Mouse (Mus musculus): ENCODE data around the gene Sf1.

The Sf1 gene

DNA sequence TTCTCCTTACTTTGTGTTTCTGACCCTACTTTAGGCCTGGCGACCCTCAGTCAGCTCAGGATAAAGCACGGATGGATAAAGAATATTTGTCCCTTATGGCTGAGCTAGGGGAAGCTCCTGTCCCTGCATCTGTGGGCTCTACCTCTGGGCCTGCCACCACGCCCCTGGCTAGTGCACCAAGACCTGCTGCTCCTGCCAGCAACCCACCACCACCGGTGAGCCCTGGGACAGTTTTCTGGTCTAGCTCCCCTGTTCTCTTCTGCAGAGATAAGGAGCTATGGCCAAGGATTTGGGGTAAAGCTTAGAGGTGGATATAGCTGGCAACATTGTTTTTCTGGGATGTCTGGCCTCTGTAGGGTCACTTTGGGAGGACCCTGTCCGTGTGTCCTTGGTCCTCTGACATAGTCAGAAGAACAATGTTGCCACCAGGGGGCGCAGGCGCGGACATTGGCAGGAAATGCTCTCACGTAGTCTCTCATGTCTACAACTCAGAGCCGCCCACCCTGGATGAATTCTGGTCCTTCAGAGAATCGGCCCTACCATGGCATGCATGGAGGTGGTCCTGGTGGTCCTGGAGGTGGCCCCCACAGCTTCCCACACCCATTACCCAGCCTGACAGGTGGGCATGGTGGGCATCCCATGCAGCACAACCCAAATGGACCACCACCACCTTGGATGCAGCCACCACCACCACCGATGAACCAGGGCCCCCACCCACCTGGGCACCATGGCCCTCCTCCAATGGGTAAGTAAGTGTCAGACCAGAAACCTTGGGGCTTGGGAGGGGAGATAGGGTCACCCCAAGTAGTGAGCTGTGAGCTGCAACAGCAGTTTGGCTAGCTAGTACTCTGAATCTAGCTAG lies 10.3 kb downstream of the Sf1 start:
- ATAC-seq (ENCODE audit: insufficient number of reproducible peaks, low FRiP score, low TSS enrichment): 0 out of 2 replicates have a peak, but pooled peaks have one; percentile 20

DNA sequence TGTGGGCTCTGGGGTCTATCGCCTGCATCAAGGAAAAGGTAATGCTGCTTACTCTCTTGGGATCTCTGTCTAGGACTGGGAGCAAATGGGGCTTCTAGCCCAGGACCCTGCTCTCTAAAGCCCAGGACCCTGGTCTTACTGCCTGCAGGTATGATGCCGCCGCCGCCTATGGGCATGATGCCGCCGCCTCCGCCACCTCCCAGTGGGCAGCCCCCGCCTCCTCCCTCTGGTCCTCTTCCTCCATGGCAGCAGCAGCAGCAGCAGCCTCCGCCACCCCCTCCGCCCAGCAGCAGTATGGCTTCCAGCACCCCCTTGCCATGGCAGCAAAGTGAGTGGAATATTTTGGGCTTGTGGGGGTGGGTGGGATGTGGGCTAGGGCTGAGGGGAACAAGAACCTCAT lies 11.1 kb downstream of the Sf1 start:
- no peak for ATAC-seq (ENCODE audit: insufficient number of reproducible peaks, low FRiP score, low TSS enrichment)

DNA sequence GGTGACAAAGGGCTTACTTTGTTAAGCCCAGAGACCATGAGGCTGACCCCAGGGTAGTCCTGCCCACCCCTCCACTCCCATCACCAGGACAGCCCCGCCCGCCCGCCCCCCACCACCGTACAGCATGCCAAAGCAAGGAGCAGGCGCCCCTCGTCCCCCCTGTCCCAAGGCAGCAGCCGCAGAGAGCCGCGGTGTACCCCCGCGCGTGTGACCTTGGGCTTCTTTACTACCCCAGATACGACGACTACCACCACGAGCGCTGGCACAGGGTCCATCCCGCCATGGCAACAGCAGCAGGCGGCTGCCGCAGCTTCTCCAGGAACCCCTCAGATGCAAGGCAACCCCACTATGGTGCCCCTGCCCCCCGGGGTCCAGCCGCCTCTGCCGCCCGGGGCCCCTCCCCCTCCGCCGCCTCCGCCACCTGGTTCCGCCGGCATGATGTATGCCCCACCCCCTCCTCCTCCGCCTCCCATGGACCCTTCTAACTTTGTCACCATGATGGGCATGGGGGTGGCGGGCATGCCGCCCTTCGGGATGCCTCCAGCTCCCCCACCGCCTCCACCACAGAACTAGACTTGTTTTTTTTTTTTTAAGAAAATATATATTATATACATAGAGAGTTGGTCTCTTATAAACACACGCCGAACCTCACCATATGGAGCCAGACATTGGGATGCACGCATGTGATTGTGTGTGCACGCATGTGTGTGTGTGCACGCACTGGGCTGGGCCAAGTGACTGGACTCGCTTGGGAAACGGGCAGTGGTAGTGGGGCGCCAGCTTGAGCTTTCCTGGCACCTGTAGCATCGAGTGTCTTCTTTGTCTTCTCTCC lies 12.1 kb downstream of the Sf1 start:
- no peak for ATAC-seq (ENCODE audit: insufficient number of reproducible peaks, low FRiP score, low TSS enrichment)

DNA sequence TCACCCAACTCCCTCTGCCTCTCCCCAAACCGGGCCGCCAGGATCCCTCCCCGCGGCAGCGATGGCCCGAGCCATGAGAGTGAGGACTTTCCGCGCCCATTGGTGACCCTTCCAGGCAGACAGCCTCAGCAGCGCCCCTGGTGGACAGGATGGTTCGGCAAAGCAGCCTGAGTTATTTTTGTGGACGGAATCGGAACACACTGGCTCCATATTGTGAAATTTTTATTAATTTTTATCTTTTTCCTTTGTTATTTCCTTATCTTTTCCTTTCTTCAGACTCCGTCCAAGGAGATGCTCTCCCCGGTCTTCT lies 12.7 kb downstream of the Sf1 start:
- no peak for ATAC-seq (ENCODE audit: insufficient number of reproducible peaks, low FRiP score, low TSS enrichment)

DNA sequence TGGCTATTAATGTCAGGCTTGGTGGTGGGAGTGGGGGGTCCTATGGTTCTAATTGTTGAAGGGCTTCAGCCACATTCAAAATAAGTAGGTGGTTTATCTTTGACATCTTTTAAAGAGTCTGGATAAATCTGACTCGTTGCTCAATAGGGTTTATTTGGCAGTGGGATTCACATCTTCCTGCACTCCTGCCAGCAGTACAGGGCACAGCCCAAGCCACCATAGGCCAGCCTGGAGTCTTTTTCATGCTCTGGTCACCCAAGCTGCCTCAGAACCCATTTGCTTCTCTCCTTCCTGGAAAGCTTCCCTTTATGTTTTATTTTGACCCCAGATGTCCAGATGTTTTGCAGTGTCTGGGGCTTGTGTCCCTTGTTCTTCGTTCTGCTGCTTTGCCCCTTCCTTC lies 13.2 kb downstream of the Sf1 start:
- no peak for ATAC-seq (ENCODE audit: insufficient number of reproducible peaks, low FRiP score, low TSS enrichment)

DNA sequence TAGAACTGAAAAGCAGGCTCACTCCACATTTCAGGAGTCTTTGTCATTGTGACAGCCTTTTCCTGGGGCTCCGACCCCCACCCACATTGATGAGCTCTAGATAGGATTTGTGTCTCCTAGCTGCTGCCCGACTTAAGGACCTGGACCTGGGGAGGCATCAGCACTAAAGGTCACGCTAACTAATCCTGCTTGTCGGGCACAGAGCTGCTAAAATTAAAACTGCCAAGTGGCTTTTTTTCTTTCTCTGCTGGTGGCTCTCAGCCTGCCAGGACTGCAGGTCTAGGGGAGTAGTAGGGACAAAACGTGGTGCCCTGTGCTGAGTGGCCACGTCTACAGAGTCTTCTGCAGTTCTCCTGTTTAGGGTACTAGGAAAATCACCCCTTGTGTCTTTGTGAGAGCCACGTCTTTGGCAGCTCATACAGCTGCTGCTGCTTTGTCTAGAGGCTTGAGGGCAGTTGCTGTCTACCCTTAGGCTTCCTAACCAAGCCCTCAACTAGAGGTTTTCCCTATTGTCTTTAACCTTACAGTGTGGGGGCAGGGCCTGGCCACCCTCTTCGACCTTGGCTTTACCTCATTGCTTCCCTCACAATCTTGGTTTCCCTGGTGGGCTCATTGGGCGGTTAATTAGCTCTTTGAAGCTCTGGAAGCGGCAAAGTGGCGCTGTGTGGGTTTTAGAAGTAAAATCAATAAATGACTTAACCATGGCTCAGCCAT lies 14.0 kb downstream of the Sf1 start:
- ATAC-seq (ENCODE audit: insufficient number of reproducible peaks, low FRiP score, low TSS enrichment): no peak

DNA sequence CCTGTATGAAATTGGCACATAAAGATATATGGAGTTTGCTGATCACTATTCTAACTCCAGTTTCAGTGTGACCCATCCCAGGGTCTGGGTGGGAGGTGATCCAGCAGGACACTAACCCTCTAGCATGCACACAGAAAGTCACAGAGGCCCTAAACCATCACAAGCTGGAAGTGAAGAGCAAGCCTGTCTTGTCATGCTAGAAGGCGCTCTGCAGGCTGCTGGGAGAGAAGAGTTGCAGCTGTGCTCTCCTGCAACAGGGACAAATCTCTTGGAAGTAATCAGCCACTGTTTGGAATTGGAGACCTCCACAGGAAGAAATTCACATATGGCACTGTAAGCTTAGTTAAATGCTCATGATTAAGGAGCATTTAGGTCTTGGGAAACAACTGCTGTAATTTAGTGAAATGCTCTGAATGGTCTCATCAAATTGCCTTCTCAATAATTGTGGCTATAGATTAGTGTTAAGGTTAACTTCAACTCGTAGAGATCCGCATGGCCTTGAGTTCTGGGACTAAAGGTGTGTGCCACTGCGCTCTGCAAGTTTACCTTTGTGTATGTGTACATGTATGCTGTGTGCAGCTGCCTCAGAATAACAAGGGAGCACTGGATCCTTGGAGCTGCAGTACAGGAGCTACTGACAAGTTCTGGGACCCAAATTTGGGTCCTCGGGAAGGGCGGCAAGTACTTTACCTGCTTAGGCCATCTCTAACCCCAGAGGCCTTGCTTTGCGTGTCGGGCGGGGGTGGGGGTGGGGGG lies 17.1 kb downstream of the Sf1 start:
- no peak for ATAC-seq (ENCODE audit: insufficient number of reproducible peaks, low FRiP score, low TSS enrichment)

DNA sequence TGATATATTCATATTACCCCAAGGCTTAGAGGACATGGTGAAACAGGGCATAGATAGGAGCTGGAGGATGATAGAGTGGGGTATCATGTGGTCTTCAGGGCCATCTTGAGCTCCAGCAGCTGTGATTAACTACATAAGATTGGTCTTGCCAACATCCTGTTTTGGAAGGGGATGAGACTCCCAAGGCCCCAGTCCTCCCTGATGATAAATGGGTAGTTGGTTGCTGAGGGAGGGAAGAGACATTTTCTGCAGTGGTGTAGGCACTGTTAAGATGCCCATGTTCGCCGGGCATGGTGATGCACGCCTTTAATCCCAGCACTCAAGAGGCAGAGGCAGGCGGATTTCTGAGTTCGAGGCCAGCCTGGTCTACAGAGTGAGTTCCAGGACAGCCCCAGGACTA lies 17.7 kb downstream of the Sf1 start:
- no peak for ATAC-seq (ENCODE audit: insufficient number of reproducible peaks, low FRiP score, low TSS enrichment)

DNA sequence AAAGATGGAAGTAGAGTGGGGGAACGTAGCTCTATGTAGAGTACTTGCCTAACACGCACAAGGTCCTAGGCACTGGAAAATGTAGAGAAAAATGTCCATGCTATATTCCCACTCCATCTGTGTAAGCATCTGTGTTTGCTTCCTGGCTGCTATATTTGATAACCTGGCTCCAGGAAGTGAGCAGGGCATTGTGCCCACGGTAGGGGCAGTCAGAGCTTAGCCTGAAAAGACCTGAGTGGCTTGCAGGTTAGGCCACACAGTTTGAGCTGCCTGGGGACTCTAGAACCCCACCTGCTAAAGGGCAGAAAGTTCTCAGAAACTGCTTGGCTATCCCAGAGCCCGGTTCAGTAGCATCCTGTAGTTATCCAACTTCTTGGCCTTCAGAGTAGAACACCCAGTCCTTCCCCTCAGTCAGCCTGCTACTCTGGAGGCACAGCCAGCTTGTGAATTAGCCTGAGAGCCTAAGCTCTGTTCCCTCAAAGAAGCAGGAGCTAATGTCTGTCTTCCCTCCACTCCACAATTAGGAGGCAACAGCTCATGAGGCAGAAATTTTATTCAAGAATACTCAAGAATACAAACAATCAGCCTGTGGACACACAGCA lies 18.9 kb downstream of the Sf1 start:
- 0 out of 2 replicates have a peak, but pooled peaks have one; percentile 16 for ATAC-seq (ENCODE audit: insufficient number of reproducible peaks, low FRiP score, low TSS enrichment)

DNA sequence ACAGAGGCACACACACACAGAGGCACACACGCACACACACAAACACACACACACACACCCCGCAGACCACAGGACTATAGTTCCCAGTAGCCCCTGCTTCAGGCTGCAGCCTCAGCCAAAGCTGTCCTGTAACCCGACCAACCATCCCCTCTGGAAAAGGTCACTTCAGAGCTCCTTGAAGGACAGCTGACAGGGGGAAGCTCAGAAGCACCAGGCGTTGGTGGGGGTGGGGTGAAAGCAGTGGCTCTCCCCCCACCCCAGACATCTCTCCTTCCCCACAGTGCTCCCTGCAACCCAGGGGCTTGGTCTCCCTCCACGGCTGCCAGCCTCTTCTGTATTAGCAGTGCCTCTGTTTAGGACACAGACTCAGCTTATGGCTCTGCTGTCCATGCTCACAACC lies 20.0 kb downstream of the Sf1 start:
- no peak for ATAC-seq (ENCODE audit: insufficient number of reproducible peaks, low FRiP score, low TSS enrichment)

DNA sequence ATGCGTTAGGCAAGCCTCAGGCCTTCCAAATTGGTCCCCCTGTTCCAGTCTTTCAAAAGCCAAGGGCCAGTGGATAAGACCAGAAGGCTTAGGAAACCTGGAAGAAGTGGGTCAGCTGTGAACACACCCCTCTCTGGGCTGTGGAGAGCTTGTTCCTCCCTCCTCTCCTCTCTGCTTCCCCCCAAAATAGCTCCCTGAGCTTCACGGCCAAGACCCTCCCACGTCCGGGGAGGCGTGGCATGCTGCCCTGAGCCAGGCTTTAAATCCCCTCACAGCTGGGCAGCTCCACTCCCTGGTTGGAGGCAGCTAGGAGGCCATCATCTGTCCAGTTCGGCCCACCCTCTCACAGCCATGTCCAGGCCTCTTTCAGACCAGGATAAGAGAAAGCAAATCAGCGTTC lies 20.6 kb downstream of the Sf1 start, which contains the start of gene Pygm:
Gene Pygm, plus strand, starts transcription at position 272 of the 400 bp plus-strand sequence.
- no peak for ATAC-seq (ENCODE audit: insufficient number of reproducible peaks, low FRiP score, low TSS enrichment)

DNA sequence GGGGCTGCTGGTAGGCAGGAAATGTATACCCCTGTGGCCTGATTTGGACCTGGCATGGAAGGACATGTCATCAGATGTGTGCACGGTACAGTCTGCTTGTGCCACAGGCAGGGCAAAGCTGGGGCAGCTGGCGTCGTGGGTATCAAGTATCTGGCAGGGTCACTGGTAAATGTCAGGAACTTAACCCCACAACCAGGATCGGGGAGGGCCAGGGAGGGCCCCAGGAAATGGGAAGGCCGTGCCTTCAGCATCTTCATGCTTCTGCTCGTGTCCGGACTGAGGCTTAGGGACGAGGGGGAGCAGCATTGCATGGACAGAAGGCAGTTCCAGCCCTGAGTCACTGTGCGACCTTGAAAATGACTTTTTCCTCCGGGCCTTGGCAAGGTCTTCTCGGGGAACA lies 21.5 kb downstream of the Sf1 start:
- no peak for ATAC-seq (ENCODE audit: insufficient number of reproducible peaks, low FRiP score, low TSS enrichment)

DNA sequence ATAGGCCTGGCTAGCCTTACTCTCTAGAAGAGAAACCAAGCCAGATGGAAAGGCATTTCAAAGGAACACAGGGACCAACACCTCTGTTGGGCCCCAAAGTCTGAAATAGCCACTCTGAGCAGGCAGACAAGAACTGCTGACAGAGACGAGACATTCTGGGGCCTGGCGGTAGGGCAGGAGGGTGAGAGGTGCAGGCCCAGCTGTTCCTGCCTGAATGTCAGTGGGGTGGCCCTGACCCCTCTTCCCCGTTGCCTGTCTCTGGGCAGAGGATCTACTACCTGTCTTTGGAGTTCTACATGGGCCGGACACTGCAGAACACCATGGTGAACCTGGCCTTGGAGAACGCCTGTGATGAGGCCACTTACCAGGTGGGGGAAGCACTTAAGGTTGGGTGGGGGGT lies 21.9 kb downstream of the Sf1 start:
- ATAC-seq (ENCODE audit: insufficient number of reproducible peaks, low FRiP score, low TSS enrichment): no peak

DNA sequence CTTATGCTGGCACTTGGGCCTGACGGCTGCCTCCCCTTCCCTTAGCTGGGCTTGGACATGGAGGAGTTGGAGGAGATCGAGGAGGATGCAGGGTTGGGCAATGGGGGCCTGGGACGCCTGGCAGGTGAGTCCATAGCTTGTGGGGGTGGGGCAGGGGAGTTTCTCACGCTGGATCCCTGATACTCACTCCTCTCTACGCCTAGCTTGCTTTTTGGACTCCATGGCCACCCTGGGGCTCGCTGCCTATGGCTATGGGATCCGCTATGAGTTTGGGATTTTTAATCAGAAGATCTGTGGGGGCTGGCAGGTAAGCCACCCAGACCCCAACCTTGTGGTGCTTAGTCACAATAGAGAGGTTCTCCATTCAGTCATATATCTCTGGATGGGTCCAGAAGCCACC lies 22.3 kb downstream of the Sf1 start:
- no peak for ATAC-seq (ENCODE audit: insufficient number of reproducible peaks, low FRiP score, low TSS enrichment)

DNA sequence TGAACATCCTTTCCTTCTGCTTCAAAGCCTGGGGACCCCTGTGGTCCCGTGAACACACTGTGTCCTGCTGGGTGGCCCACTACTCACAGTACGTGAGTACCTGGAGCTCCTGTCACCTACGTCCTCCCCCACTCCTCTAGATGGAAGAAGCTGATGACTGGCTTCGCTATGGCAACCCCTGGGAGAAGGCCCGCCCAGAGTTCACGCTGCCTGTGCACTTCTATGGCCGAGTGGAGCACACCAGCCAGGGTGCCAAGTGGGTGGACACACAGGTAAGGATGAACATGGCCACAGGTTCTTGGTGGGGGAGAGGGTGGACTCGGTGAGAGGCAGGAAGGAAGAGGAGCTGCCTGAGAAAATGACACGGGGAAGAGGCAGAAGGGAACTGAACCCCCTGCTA lies 22.7 kb downstream of the Sf1 start:
- no peak for ATAC-seq (ENCODE audit: insufficient number of reproducible peaks, low FRiP score, low TSS enrichment)

DNA sequence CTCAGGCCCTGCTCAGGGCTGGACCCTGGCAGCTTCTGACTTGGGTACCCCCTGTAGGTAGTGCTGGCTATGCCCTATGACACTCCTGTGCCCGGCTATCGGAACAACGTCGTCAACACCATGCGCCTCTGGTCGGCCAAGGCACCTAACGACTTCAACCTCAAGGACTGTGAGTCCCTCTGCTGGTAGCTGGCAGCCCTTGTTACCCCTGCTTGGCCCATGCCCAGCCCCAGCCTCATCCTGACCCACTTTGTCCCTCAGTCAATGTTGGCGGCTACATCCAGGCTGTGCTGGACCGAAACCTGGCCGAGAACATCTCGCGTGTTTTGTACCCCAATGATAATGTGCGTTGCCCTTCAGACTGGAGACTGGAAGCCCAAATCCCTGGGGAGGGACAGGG lies 24.5 kb downstream of the Sf1 start:
- no peak for ATAC-seq (ENCODE audit: insufficient number of reproducible peaks, low FRiP score, low TSS enrichment)

DNA sequence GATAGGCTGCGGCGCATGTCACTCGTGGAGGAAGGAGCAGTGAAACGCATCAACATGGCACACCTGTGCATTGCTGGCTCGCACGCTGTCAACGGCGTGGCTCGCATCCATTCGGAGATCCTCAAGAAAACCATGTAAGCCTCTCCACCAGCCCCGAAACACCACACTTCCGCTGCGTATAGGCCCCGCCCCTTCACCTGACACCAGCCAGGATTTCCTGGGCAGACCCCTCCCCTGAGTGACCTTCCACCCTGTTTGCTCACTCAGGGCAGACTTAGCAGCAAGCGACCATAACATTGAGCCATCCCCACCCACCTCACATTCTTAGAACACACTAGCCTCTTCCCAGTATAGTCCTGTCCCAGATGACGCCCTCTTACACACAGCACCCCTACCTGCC lies 26.3 kb downstream of the Sf1 start:
- ATAC-seq (ENCODE audit: insufficient number of reproducible peaks, low FRiP score, low TSS enrichment): no peak

DNA sequence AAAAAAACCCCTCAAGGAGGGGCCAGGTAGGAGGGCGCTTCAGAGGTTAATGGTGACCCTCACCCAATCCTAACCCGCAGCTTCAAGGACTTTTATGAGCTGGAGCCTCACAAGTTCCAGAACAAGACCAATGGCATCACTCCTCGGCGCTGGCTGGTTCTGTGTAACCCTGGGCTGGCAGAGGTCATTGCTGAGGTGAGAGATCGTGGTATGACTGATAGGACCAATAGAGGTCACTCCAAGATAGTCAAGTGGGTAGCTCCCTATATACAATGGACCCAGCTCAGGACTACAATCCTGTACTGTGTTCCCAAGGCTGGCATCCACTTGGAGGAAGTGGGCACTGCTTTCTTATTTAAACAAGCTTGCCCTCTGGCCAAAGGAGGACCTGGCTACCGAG lies 26.8 kb downstream of the Sf1 start:
- no peak for ATAC-seq (ENCODE audit: insufficient number of reproducible peaks, low FRiP score, low TSS enrichment)

DNA sequence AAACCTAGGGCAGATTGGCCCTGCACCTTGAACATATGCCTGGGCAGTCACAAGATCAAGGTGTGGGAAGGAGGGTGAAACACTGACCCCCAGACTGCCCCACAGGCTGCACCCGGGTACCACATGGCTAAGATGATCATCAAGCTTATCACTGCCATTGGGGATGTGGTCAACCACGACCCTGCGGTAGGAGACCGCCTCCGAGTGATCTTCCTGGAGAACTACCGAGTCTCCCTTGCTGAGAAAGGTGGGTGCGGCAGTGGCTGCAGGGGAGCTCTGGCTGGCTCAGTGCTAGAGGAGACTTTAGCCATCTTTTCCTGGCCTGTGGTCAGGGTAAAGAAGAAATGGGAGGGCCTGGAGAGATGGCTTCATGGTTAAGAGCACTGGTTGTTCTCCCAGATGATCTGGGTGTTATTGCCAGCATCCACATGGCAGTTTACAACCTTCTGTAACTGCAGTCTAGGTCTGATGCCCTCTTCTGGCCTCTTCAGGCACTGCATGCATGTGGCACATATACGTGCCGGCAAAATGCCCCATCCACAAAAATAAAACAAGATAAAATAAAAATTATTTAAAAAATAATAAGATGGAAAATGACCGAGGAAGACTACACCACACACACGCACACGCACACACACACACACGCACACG lies 29.4 kb downstream of the Sf1 start:
- ATAC-seq (ENCODE audit: insufficient number of reproducible peaks, low FRiP score, low TSS enrichment): no peak

DNA sequence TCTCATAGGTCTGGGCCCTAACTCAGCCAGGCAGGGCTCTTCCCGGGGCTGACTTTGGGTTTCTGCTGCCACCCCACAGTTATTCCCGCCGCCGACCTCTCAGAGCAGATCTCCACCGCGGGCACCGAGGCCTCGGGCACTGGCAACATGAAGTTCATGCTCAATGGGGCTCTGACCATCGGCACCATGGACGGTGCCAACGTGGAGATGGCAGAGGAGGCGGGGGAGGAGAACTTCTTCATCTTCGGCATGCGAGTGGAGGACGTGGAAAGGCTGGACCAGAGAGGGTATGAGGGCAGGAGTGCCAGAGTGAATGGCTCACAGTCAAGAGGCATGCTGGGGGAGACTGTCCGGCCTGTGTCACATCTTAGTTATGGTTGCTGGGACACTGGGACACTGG lies 30.1 kb downstream of the Sf1 start:
- no peak for ATAC-seq (ENCODE audit: insufficient number of reproducible peaks, low FRiP score, low TSS enrichment)
